Mouse (Mus musculus): ENCODE results near the gene Tap1.
"Not testable (repeated sequence)": the region's sequence is repeated elsewhere in the genome, so short reads cannot be mapped to it uniquely, and the experiment has no call there.

The Tap1 gene

DNA sequence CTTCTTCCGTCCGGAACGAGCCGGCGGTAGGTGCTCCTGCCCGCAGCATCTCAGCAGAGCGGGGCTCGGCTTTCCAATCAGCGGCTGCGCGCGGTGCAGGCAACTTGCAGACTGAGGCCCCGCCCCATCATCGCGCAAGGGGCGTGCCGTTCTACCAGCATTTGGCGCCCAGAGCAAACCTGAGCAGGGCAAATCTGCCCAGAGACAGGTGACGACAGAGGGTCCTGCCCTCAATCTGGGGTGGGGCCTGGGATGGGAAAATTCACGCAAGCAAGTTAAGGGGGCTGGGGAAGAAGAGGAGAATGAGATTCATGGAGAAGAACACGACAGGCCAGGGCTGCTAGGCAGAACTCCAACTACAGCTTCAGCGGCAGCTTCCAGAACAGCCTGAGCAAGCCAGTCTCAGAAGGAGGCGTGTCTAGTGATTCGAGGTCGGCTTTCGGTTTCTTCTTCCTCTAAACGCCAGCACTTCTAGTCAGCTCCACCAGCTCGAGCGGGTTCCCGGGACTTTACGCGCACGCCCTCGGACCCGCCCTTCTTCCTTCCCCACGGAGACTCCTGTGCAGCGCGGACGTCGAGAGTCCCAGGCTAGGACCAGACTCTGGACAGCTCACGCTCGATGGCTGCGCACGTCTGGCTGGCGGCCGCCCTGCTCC lies at the start of gene Tap1, which contains the start of gene Psmb9:
Tap1 (plus strand) TSS at position 293 of the 656 bp plus-strand sequence.
Psmb9 (minus strand) TSS at position 504 of the 656 bp plus-strand sequence.
- DNase-seq (ENCODE audit: low spot score) = peak; percentile 99

DNA sequence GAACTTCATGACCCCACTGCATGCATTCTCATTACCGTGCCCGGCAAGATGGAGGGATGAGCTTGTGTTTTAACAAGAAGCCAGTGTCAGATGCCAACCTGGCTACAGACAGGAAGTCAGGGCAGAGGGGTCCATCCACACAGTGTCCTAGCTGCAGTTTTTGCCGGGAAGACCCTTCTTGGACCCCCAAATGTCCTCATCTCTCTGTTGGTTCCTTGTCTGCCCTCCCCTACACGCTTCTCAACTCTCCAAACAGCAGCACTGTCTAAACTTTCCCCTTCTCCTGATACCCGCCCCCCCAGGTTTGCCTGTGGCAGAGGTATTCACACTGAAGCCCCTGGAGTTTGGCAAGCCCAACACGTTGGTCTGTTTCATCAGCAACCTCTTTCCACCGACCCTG lies 49.8 kb upstream of the Tap1 start:
- DNase-seq (ENCODE audit: low spot score) = no peak

DNA sequence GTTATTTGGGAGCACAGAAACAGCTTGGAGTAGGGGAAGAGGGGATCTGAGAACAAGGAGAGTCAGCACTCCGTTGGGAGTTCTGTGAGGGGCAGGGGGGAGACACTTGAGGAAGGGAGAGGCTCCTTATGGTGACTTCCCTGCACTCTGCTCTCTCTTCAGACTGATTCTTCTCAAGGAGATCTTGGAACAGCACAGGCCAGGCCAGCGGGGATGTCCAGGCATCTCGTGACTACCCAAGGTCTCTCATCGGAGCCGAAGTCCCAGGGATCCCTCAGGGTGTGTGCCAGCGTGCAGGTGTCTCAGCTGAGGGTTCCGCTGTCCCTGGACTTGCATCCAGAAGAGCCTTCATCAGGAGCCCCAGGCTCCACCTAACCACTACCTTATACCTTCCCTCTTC lies 48.7 kb upstream of the Tap1 start:
- no peak for DNase-seq (ENCODE audit: low spot score)

DNA sequence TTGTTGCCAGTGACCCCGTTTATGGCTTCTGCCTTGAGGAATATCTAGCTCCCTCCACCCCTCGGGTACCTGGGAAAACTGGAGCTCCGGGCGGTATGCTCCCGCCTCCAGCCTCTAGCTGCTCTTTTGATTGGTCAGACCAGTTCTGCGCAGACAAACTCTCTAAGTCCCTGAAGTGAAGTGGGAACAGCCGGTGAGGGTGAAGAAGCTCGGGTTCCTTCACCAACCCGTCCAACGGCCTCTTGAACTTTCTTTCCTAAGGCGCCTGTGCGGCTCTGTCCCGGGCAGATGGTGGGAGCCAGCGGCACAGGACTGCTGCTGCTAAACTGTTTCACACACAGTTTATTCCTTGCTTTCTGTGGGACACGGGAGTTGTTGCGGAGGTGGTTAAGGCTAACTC lies 47.9 kb upstream of the Tap1 start:
- peak; percentile 46 for DNase-seq (ENCODE audit: low spot score)

DNA sequence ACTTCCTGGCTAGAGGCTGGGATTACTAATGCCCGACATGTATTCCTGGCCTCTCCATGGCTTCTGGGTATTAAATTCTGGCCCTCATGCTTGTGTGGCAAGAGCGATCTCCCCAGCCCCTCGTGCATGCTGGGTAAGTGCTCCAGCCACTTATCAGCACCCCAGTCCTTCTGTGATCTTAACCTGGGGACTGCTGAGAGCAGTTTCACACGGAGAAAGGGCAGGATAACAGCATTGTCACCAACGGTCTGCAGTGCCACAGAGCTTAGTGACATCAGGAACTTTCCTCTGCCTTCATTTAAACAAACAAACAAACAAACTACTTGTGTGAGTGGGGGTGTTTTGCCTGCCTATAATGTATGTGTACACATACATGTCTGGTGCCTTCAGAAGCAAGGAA lies 47.1 kb upstream of the Tap1 start:
- DNase-seq (ENCODE audit: low spot score) = no peak

DNA sequence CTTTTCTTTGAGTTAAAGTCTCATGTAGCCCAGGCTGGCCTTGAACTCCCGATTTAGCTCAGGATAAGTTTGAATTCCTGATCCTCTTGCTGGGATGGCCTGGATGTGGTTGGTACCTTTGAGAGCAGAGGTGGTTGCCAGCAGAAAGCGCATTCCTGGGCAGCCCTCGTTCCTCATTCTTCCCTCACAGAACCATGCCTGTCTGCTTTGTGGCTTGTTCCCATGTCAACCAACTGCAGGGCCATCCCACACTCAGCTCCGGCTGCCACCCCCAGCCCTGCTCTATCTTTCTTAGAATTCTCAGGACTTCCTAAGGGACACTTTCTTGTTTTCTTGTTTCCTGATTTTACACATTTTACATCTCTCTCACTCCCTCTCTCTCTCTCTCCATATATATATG lies 45.9 kb upstream of the Tap1 start:
- no peak for DNase-seq (ENCODE audit: low spot score)

DNA sequence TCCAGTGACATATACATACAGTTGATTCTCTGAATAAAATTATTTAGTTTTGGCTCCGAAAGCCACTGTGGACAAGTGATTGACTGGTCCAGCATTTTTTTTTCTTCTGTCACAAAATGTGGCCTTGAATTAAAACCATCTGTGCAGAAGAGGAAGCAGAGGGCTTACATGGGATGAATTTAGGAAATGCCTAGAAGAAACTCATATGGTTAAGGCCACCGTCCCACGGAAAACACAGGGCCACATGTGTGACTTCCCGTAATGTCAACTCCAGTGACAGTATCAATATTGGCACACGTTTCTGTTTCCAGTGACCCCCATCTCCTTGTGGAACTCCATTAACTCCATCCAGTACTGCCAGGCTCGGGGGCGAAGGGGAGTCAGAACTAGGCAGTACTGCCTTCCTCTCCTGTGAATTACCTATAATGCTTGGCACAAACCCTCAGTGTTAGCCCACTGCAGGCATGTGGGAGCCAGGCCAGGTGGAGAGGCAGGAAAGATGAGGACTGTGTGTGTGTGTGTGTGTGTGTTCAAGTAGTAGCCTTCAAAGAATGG lies 44.8 kb upstream of the Tap1 start:
- DNase-seq (ENCODE audit: low spot score) = no peak

DNA sequence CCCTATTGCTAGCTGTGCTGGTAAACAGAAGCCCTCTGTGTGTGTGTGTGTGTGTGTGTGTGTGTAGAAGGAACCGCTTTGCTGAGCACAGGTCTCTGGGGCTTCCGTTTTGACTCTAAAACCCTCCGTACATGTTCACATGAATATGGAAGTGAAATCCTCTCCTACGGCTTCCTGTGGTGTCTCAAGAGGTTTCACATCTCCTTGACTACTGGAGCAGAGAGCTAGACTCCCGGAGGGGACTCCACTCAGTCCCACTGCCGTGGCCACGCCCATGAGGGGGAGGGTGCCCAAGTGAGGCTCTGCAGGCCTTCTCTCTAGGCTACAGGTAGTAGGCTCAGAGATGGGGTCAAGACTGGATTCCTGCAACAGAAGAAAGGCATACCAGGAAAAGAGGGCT lies 44.3 kb upstream of the Tap1 start, which contains the start of gene H2-DMb2:
H2-DMb2 (plus strand) TSS at position 275 of the 400 bp plus-strand sequence.
- DNase-seq (ENCODE audit: low spot score) = no peak

DNA sequence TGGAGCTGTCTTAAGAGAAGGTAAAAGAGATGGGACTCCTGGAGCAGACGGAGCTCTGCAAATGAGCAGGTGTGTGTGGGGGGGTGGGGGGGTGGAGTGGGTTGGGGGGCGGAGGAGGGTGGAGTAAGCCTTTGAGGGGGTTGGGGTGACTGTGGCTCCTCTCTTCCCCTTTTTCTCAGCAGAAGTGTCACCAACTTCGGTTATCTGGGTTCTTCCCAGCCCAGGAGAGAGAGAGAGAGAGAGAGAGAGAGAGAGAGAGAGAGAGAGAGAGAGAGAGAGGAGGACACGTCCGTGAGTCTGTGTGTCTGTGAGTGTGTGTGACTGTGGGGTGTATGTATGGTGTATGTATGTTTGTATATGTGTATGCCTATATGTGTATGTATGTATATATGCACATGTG lies 43.9 kb upstream of the Tap1 start:
- DNase-seq (ENCODE audit: low spot score) = no peak

DNA sequence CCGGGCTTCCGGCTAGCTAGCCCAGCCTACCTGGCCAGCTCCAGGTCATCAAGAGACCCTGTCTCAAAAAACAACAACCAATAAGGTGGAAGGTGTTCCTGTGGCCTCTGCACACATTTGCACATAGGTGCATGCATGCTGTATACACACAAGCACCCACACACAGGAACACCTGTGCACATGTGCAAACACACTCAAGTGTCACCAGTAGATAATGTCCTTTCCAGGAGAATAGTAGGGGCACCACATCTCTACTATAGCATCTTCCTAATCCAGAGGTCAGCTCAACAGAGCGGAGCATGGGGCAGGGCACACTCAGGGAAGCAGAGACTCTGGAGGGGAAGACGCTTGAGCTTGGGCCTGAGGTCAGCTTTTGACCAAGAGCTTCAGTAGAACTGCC lies 43.1 kb upstream of the Tap1 start:
- not testable (repeated sequence) for DNase-seq (ENCODE audit: low spot score)

DNA sequence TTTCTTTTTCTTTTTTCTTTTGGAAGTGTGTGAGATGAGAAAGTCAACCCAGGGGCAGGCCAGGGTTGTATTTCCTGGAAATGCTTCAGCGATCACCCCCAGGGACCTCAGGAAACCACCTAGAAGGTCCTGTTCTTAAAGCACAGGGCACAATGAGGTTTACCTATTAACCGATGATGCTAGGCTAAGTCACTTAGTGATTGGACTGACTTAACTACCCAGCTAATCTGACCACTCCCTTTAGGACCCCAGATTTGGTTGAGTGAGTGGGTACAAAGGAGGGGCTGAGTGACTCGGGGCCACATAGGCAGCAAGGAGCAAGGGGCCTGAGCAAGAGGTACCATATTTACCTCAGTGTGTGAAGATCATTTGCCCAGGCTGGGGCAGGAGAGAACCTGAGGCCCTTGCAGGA lies 42.4 kb upstream of the Tap1 start:
- no peak for DNase-seq (ENCODE audit: low spot score)

DNA sequence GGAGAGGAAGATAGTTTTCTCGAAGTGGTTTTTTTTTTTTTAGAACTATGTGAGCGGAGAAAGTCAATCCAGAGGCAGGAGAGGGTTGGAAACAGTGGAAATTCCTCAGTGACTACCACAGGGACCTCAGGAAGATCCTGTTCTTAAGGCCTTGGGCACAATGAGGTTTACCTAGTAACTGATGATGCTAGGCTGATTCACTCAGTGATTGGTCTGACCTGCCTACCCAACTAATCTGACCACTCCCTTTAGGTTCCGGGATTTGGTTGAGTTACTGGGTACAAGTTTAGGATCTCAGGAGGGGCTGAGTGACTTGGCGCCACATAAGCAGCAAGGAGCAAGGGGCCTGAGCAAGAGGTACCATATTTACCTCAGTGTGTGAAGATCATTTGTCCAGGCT lies 34.4 kb upstream of the Tap1 start, which contains the start of gene H2-DMb1:
H2-DMb1 (plus strand) TSS at position 150 of the 400 bp plus-strand sequence.
- DNase-seq (ENCODE audit: low spot score) = no peak

DNA sequence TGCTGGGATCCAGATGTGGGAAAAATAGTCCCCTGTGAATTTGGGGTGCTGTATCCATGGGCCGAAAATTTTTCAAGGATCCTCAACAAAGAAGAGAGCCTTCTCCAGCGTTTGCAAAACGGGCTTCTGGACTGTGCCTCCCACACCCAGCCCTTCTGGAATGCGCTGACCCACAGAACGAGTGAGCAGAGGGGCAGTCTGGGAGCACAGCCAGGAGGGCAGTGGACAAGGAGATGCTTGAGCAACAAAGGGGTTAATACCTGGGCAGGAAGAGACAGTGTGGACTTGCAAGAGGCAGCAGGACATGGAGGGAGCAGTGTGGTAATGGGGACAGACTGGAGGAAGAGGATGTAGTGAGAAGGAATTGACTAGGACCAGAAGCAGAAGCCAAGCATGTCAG lies 31.8 kb upstream of the Tap1 start:
- no peak for DNase-seq (ENCODE audit: low spot score)

DNA sequence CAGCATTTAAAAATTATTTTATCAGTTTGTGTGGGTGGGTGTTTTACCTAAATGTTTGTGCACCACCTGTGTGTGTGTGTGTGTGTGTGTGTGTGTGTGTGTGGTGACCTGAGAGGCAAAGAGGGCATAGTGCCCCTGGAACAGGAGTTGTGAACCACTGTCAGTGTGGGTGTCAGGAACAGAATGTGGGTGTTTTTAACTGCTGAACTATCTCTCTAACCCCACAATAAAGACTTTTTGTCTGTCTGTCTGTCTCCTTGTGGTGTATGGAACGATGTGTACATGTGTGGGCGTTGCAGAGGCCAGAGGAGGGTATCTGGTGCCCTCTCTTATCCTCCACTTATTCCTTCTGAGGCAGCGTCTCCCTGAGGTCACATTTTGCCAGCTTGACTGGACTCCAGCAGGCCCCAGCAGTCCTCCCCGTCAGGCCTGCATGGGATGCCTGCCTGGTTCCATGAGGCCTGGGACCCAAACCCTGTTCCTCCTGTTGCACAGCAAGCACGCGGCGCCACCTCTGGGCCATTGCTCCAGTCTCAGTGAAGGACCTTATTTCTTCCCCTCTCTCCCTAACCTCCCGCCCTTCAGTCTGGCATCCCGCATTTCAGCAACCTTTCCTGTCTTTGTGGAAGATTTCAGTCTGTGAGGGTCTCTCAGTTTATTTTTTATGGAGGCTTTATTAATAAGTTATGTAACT lies 23.0 kb upstream of the Tap1 start:
- no peak for DNase-seq (ENCODE audit: low spot score)

DNA sequence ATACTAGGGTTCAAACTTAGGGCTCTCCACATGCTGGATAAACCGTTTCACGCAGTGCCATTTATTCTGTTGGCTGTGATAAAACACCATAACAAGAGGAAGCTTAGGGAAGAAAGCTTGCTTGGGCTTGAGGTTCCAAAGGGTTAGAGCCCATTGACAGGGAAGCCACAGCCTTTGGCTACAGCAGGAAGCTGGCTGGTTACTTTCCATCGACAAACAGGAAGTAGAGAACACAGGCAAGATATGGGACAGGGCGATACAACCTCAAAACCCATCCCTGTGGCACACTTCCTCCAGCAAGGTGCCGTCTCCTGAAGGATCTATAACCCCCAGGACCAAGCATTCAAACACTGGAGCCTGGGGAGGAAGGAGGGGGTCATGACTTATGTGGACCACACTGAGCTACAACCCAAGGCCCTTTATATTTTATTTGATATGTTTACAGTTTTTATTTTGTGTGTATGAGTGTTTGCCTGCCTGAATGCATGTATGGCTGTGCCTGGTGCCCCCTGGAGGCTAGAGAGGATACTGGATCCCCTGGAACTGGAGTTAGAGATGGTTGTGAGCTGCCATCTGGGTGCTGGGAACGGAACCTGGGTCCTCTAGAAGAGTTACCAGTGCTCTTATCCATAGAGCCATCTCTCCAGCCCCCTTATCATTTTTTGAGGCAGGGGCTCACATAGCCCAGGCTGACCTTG lies 22.2 kb upstream of the Tap1 start:
- DNase-seq (ENCODE audit: low spot score) = no peak

DNA sequence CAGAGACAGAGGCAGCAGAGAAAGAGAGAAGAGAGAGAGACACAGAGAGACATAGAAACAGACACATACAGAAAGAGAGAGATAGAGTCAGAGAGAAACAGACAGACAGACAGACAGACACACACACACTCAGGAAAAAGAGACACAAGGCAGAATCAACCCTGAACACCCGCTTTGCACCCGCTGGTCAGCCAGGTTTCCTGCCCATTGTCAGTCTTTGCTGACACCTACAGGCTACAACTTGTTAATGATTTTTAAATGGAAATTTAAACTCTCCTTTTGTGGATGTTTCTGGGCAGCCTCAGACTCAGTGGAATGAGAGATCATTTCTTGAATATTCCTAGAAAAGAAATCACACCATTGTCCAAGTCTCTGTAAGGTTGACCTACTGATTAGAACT lies 18.1 kb upstream of the Tap1 start:
- no peak for DNase-seq (ENCODE audit: low spot score)

DNA sequence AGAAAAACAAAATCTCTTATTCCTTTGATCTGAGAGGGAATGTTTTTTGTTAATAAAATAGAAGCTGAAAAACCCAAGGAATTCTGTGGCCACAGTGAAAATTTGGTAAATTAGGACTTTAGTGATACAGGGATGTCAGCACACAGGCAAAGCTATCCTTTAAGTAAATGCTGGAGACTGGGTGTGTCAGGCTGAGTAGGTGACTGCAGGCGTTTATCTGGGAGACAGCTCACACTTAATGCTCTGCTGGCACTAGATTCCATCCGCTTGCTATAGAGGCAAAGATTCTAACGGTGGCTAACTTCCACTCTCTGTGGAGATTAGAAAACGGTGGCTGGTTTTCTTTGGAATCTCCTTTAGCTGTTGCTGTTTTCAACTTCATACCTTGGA lies 16.9 kb upstream of the Tap1 start:
- no peak for DNase-seq (ENCODE audit: low spot score)

DNA sequence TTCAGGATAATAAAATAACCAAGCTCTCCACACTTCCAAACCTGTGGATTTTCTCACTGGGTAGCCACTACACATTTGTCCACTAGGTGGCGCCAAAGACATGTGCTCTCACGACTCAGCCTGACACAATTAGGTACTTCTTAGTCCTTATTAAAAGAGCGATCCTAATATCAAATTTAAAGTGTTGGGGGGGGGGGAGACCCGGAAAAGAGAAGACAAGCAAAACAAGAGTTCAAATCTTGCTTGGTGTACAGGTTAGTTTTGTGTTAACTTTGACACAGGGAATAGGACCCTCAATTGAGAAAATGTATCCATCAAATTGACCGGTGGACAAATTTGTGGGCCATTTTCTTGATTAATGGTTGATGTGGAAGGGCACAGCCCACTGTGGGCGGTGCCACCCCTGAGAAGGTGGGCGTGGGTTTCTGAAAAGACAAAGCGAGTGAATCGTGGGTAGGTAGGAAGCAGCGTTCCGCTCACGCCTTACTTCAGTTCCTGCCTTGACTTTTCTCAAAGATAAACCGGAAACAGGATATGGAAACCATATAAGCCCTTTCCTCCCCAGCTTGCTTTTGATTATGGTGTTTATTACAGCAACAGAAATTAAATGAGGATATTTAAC lies 16.4 kb upstream of the Tap1 start:
- DNase-seq (ENCODE audit: low spot score) = peak; percentile 70

DNA sequence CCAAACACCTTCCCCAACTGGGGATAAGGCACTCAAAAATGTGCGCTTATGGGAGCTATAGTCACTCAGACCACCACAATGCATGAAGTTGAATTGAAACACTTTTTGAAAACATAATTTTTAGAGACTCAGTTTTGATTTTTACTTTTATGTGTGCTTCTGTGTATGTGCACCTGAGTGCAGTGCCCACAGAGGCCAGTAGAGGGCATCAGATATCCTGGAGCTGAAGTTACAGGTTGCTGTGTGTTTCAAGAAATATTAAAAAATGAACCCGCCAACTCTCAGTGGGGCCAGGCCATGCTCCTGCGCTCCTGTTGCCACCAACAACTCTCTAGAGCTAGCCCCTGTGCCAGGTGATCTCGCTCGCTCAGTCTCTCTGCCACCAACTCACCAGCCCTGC lies 14.8 kb upstream of the Tap1 start:
- DNase-seq (ENCODE audit: low spot score) = no peak

DNA sequence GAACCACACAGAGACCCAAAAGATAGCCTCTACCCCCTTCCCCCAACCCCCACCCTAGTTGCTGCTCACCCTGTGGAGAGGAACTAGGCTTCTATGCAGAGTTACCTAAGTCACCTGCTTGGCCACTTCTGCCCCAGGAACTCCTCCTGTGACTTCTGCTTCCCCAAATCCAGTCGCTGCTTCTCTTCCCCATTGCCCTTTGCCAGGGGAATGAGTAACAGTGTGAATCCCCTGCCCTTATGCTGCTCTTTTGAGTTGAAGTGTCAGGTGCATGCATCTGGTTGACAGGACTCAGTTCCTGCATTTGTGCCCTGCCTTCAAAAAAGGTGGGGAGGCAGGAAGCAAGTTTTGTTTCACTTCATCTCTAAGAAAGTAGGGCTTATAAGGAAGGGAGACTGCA lies 13.3 kb upstream of the Tap1 start:
- no peak for DNase-seq (ENCODE audit: low spot score)

DNA sequence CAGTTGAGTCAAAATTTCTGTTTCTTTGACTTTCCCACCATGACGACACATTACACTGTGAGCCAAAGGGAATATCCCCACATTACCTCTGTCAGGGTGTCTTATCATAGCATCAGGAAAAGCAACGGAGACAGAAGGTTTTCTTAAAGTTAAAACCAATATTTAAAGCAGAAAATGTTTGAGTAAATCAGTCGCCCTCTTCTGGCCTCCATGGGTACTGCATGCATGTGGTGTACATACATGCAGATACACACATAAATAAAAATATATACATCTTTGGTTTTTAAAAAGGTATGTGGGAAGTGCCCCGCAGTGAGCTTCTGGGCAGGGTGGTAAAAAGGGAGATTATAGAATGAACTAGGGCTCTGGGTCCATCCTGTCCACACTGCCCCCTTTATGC lies 10.2 kb upstream of the Tap1 start:
- no peak for DNase-seq (ENCODE audit: low spot score)

DNA sequence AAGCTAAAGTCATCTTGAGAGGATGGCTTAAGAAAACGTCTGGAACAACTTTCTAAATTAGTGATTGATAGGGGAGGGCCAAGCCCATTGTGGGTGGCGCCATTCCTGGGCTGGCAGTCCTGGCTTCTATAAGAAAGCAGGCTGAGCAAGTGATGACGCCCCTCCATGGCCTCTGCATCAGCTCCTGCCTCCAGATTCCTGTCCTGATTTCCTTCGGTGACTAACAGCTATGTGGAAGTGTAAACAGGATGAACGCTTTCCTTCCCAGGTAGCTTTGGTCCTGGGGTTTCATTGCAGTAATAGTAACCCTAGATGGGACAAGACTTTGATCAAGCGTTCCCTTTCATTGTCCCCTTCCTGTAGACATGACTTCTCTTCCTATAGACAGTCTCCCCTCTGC lies 8.3 kb upstream of the Tap1 start:
- no peak for DNase-seq (ENCODE audit: low spot score)
